Mouse (Mus musculus) forelimb bud, embryonic 11.5 days (tissue): ENCODE results near the gene Krtap28-10.

Source experiments
- DNase-seq: peaks from one replicate; pipeline ENCODE4 v3.0.0-alpha.2; 2012; ENCODE audit warnings: low read depth, low spot score

Krtap28-10 gene

GRCm38 (mm10) chr1:83042380-83042779 lies at the start of gene Krtap28-10:
TSS of gene Krtap28-10 (minus strand) at chr1:83042480.
- DNase-seq, result no peak

DNA sequence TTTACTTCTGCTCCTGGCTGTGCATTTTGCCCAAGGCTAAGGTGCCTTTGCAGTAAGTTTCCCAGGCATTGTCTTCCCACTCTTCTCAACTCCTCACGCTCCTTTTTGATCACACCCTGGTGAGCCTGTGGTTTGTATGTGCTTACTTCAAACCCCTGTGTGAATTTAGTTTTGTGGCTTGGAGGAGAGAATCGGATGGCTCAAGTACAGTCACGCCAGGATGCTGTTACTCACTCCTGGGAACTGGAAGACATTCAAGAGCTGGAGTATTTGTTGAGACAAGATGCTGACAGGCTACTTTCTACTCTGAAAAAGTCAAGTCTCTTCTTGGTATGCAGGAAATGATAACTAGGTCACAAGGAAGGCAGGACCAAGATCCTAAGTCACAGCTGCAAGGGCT lies 49.0 kb upstream of the Krtap28-10 start:
- no peak for DNase-seq

DNA sequence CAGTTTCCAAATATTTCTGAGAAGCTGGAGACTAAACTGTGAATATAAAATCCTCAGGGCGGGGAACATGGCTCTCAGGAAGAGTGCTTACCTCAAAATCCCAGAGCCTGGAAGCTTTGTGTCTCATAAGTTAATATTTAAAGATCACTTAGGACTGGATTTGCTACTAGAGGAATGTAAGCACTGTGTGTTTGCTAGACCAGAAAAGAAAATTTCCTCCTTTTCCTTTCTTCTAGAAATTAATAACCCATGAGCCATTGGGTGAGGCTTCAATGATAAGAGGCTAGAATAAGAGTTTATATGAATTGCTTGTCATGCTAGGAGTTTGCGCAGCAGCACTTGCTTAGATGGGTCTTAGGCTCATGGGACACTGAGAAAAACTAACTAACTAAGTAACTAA lies 42.5 kb upstream of the Krtap28-10 start:
- DNase-seq, result no peak

DNA sequence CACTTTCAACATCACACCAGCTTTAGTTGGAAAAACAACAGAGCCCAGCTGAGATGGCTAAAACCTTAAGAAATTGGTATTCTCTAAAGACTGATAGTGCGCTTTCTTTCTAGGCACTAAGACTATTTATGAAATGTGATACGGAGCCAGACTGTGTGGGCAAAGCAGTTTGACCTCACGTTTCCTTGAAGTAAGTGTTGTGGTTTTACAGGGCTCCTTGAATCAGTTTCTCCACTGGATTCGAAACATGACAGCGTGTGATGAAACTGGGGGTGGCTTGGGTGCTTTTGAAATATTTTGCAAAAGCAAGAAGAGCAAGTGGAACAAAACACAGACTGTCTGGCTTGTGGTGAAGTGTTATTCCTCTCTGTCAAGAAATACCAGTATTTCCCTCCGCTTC lies 34.7 kb upstream of the Krtap28-10 start:
- DNase-seq, result no peak

GRCm38 (mm10) chr1:83076190-83076917 lies 34.1 kb upstream of the Krtap28-10 start:
- peak; percentile 60 for DNase-seq

GRCm38 (mm10) chr1:83075526-83076189 lies 33.4 kb upstream of the Krtap28-10 start:
- no peak for DNase-seq

GRCm38 (mm10) chr1:83067205-83067604 lies 24.9 kb upstream of the Krtap28-10 start:
- DNase-seq, result no peak

DNA sequence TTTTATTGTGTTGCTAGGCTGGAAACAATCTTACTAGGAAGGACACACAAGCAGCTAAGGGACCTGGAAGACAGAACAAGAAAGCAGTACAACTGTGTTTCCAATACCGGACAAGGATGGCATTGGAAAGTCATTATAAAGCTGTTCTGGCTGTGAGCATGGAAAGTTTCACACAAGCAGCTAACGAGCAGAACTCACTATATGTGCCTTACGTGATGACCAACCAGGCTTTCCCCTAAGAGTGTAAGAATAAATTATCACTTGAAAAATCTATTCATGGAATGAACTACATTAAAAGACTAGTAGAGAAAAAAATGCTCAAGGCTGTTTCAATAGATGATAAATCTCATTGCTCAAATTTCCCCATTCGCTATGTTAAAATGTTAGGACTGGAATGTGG lies 24.3 kb upstream of the Krtap28-10 start:
- no peak for DNase-seq

GRCm38 (mm10) chr1:83064851-83065250 lies 22.6 kb upstream of the Krtap28-10 start:
- peak; percentile 53 for DNase-seq

DNA sequence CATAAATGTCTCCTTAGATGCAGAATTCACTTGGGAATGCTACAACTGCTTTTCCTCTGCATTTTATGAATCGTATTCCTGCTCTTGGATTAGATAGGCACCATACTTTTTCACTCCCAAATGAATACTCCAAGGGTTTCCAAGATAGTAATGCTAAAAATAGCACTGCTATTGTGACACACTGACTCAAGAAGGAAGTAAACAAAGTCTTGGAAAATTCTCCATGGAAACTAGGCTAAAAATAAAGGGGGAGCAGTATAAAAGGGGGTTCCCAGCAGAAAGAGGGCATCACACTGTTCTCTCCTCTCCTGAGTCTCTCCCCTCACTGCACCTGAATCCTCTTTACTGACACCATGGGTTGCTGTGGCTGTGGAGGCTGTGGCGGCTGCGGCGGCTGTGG lies 18.4 kb upstream of the Krtap28-10 start, which contains the start of gene Krtap28-13:
Gene Krtap28-13, plus strand, starts transcription at position 288 of the 400 bp plus-strand sequence.
- no peak for DNase-seq

DNA sequence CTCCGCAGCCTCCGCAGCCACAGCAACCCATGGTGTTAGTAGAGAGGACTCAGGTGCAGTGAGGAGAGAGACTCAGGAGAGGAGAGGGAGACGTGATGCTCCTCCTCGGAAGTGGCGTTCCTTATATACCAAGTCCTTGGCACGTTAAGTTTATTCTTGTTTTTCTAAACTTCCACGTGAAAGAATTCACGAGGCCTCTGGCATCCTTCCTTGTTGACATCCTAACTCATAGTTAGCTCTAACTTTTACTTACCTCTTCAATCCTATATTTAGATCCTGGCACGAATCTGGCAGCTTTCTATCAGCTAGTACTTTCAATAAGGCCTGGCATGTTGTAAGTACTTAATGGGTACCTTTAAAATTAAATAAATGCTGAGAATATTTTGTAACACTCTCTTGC lies 17.0 kb upstream of the Krtap28-10 start, which contains the start of gene A030005K14Rik:
Gene A030005K14Rik, minus strand, starts transcription at position 101 of the 400 bp plus-strand sequence.
- DNase-seq, result no peak

GRCm38 (mm10) chr1:83058481-83058880 lies 16.2 kb upstream of the Krtap28-10 start:
- DNase-seq, result no peak

DNA sequence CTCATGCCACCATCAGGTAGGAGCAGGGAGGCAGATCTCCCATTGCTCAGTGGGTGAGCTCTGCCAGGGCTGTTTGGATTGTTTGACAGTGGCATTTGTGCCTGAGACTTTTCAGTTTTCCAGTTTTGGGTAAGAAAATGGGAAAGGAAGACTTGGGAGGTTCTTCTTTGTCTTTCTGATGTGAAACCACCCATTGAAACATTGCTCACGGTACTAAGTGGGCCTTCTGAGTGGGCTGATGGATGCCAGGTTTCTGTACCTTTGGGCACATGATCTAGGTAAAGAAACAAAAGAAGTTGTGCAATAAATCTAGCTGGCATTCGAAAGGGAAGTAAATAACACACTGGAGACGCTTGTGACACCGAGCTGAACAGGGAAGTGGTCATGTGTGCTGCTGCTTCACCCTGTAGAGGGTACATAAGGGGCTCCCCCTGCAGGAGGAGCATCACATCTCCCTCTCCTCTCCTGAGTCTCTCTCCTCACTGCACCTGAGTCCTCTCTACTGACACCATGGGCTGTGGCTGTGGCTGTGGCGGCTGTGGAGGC lies 2.7 kb upstream of the Krtap28-10 start, which contains the start of gene Gm47969:
Gene Gm47969, plus strand, starts transcription at position 51 of the 546 bp plus-strand sequence.
- no peak for DNase-seq

- DNase-seq, result no peak
These were observed 3.2 kb downstream of the Krtap28-10 start for GRCm38 (mm10) chr1:83039080-83039479.

DNA sequence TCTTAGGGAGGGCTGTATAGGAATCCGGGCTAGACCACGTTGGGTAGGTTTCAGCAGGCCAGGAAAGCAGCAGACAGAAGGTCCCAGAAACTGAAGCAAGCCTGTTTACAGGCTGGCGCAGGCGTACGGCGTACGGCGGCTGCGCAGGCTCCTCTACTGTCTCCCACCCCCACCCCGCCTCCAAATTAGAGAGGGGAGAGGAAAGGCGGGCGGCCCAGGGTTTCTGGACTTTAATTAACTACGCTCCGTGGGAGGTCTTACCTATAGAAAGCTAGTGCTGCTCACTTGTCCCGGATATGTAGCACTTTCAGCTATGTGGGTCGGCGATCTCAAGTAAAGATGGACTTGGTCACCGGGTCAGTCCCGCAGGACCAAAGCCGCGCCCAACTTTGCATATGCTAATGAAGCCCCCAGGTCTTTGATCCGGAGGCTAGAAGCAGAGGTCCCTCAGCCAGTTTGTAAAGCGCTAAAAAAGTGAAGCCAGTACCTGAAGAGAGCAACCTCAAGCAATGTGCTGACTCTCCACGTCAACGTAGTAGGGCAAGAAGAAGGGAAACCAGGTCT lies 4.1 kb downstream of the Krtap28-10 start, which contains the start of gene Slc19a3:
Gene Slc19a3, minus strand, starts transcription at position 340 of the 564 bp plus-strand sequence.
- peak; percentile 41 for DNase-seq

- no peak for DNase-seq
These were observed 5.2 kb downstream of the Krtap28-10 start for GRCm38 (mm10) chr1:83036892-83037667.

GRCm38 (mm10) chr1:83034509-83034908 lies 7.8 kb downstream of the Krtap28-10 start:
- DNase-seq, result no peak

DNA sequence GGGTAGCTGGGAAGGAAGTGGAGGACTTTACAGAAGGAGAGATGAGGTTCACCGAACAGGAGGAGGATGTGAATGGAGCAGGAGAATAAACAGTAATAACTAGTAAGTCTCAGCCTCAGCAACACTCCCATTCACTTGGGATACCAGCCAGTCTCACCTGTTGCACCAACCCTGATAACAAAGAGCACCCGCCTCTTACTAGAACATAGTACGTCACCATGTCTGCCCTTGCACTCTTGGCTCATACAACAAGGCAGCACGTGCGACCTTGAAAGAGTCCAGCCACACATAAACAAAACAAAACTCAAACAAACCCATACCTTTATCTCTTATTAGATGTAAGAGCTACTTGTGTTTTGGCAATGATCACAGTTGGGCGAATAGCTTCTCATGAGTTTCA lies 9.8 kb downstream of the Krtap28-10 start:
- no peak for DNase-seq

DNA sequence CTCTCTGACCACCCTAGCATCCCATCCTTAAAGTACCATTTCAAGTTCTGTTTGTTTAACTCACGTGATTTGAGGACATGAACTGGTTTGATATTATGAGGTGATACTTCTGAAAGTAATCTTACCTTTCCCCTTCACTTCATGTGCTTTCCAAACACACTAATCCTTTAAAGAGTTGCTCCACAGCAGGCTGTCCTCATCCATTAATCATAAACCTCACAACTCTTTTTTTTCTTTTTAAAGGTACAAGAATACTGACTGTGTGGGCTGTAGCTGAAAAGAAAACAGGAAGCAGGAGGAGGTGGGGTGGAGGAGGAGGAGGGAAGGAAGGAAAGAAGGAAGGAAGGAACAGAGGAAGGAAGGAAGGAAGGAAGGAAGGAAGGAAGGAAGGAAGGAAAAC lies 10.3 kb downstream of the Krtap28-10 start:
- no peak for DNase-seq

- DNase-seq, result no peak
These were observed 25.7 kb downstream of the Krtap28-10 start for GRCm38 (mm10) chr1:83016556-83016955.

- DNase-seq, result no peak
These were observed 26.9 kb downstream of the Krtap28-10 start for GRCm38 (mm10) chr1:83015329-83015879.
